Mouse (Mus musculus) small intestine, adult 2 months (tissue): ENCODE data around the gene Rnf141.

Experiments
- CTCF ChIP-seq: fragments of 200-500 bp; IDR thresholded peaks from 2 replicates; pipeline ENCODE4 v1.5.1; 2012; ENCODE audit warnings: low read depth, mild to moderate bottlenecking, control low read depth, inconsistent platforms, low read length, moderate library complexity, mixed read lengths; ENCODE audit not compliant: insufficient replicate concordance, insufficient read length; ENCODE audit errors: extremely low read depth
- POLR2A ChIP-seq: fragments of 200-500 bp; IDR thresholded peaks from 2 replicates; pipeline ENCODE4 v1.6.1; 2012; ENCODE audit warnings: low read depth, mild to moderate bottlenecking, control low read depth, inconsistent platforms, low read length, moderate library complexity

GRCm38 (mm10) chr7:110774077-110774476, 70.2 kb downstream of the Rnf141 start:
- TF ChIP-seq POLR2A: no peak
- TF ChIP-seq CTCF: no peak
